Mouse (Mus musculus): Measurements from ENCODE around the gene Adra2b.

DNA sequence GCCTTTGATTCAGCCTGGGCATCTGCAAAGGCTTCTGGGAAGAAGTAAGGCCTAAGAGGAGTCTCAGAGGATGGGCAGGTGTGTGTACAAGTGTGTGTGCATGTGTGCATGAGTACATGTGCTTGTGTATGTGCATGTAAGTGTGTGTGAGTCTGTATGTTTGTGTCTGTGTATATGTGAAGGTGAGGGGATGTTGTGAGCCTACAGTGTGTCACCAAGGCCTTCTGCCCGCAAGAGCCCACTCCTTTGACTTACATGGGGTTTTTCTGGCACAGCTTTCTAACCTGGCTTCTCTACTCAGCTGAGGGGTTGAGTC, 47.9 kb upstream of the Adra2b start:
- no peak for TF ChIP-seq GATA1 (IDR thresholded peaks at IDR 0.05; ENCODE audit: low read length)
- no peak for TF ChIP-seq TAL1 (IDR thresholded peaks at IDR 0.05; ENCODE audit: low read length)
